Mouse (Mus musculus) neural tube, embryonic 13.5 days (tissue): Measurements from ENCODE around the gene Rnf44. TPM values are rescaled to one million over a fixed set of nuclear protein-coding genes. Genes with fewer than 3 reads are reported as not detected.

Experiments
- ATAC-seq: fragments of 200-750 bp; cut with Nextera tagmentation; 2 replicates; pipeline ENCODE4 v1.8.0; 2017; ENCODE audit warnings: low read depth, mild to moderate bottlenecking, moderate TSS enrichment, moderate library complexity
- H3K27ac ChIP-seq: fragments of 300-500 bp; sonication (generic); replicated peaks from 2 replicates; pipeline ENCODE4 v1.5.1; 2015; ENCODE audit warnings: moderate library complexity, mild to moderate bottlenecking, inconsistent platforms
- H3K27me3 ChIP-seq: fragments of 300-500 bp; sonication (generic); 2 replicates; pipeline ENCODE4 v1.6.1; 2015; ENCODE audit warnings: mild to moderate bottlenecking, inconsistent platforms
- H3K36me3 ChIP-seq: fragments of 300-500 bp; sonication (generic); 2 replicates; pipeline ENCODE4 v1.6.1; 2015; ENCODE audit warnings: mild to moderate bottlenecking, inconsistent platforms
- H3K4me1 ChIP-seq: fragments of 300-500 bp; sonication (generic); replicated peaks from 2 replicates; pipeline ENCODE4 v1.6.1; 2015; ENCODE audit warnings: inconsistent platforms
- H3K4me2 ChIP-seq: fragments of 300-500 bp; sonication (generic); 2 replicates; pipeline ENCODE4 v1.6.1; 2015; ENCODE audit warnings: inconsistent platforms, mild to moderate bottlenecking, moderate library complexity
- H3K4me3 ChIP-seq: fragments of 300-500 bp; sonication (generic); 2 replicates; pipeline ENCODE4 v1.5.1; 2015; ENCODE audit warnings: mild to moderate bottlenecking, inconsistent platforms
- H3K9ac ChIP-seq: fragments of 300-500 bp; sonication (generic); 2 replicates; pipeline ENCODE4 v1.6.1; 2015; ENCODE audit warnings: moderate library complexity, mild to moderate bottlenecking, inconsistent platforms
- H3K9me3 ChIP-seq: fragments of 300-500 bp; sonication (generic); 2 replicates; pipeline ENCODE4 v1.6.1; 2016; ENCODE audit warnings: inconsistent platforms
- whole genome bisulfite sequencing: fragments of 180-500 bp; shearing (Covaris S2); methylation state at CpG from one replicate; pipeline ENCODE4 v1.1.7; 2015; 5-methylcytosine and 5-hydroxymethylcytosine counted together
- polyA plus RNA-seq: library from polyadenylated mRNA; unstranded; fragments of >200 nt; fragmentation: Nextera tagmentation; extraction: Ambion mirVana; gene quantifications from 2 replicates; pipeline ENCODE4 v1.2.1, GENCODE M21; 2015

Gene Rnf44
- 84.2 and 92.9 TPM in 2 replicates for polyA plus RNA-seq

GRCm38 (mm10) chr13:54693558-54694347 is at the start of gene Rnf44:
Rnf44 (minus strand) TSS chr13:54693907.
- H3K4me2 ChIP-seq, result peak within 1 kb of the TSS; percentile 90
- WGBS, result under 1% methylated on average over 90 of the region's 92 CpGs
- H3K4me3 ChIP-seq, result peak within 1 kb of the TSS; percentile 69
- no peaks in the 10 kb centered on the region for H3K27me3 ChIP-seq
- H3K9ac ChIP-seq, result peak within 1 kb of the TSS; percentile 94
- H3K36me3 ChIP-seq, result no peaks in the 10 kb centered on the region
- peak; percentile 98 for ATAC-seq
- H3K4me1 ChIP-seq, result peaks cover 40% of the 10 kb centered on the region
- no peaks in the 10 kb centered on the region for H3K9me3 ChIP-seq
- peak within 1 kb of the TSS; percentile 93 for H3K27ac ChIP-seq

DNA sequence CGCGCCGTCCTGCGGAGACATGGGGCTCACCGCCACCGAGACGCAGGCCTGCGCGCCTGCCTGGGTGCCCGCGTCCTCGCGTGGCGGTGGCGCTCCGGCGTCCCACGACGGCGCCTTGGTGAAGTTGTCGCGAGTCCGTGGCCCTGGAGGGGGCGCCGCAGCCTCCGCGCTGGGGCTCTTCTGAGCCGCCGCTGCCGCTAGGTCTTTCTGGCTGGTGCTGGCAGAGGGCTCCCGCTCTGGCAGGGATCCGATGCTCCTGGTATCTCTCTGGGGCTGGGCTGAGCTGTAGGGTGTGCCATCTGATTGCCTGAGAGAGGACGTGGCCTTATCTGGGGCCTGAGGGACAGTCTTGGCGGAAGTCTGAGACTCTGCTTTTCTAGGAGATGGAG is 44.5 kb upstream of the Rnf44 start:
- Histone ChIP-seq H3K9ac (peak overlapping the region; percentile 45; the same call in 1 of the 2 replicates), H3K27ac (no peak overlapping the region), H3K4me2 (peak overlapping the region; percentile 48), H3K4me3 (peak overlapping the region; percentile 27), H3K4me1 (peaks cover 14% of the 10 kb centered on the region), H3K27me3 (peaks cover 50% of the 10 kb centered on the region), H3K36me3 (peaks cover 69% of the 10 kb centered on the region), H3K9me3 (no peaks in the 10 kb centered on the region)
- WGBS, result 4% methylated on average over 34 of the region's 34 CpGs
- ATAC-seq, result no peak

- Histone ChIP-seq H3K4me2 (peak overlapping the region; percentile 48), H3K9me3 (no peaks in the 10 kb centered on the region), H3K27ac (no peak overlapping the region), H3K27me3 (peaks cover 50% of the 10 kb centered on the region), H3K9ac (peak overlapping the region; percentile 45; the same call in 1 of the 2 replicates), H3K36me3 (peaks cover 69% of the 10 kb centered on the region), H3K4me3 (peak overlapping the region; percentile 27), H3K4me1 (peaks cover 14% of the 10 kb centered on the region)
- peak; percentile 64; the same call in 1 of the 2 replicates for ATAC-seq
- 2% methylated on average over 86 of the region's 87 CpGs for WGBS
Observed at GRCm38 (mm10) chr13:54737488-54738212, 43.9 kb upstream of the Rnf44 start.

DNA sequence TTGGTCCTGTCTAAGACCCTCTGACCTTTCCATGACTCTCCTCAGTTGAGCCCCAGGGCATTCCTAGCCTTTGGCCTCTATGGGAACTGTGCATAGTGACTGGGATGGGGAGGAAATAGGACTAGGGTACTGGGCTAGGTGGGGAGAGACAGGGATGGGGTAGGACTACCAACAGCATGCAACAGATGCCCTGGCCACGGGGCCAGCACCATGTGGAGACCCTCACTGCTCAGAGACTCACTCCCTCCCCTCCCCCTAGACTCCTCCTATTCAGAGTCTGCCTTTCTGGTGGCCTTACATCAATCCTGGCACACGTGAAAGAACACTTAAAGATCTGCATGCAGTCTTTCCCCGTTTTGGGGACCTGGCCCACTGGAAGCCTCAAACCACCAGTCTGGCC is 43.2 kb upstream of the Rnf44 start:
- Histone ChIP-seq H3K4me3 (no peak overlapping the region), H3K27ac (no peak overlapping the region), H3K9me3 (no peaks in the 10 kb centered on the region), H3K4me2 (peak overlapping the region; percentile 48; the same call in 1 of the 2 replicates), H3K9ac (no peak overlapping the region), H3K36me3 (peaks cover 69% of the 10 kb centered on the region), H3K4me1 (peaks cover 14% of the 10 kb centered on the region), H3K27me3 (peaks cover 50% of the 10 kb centered on the region)
- ATAC-seq, result no peak
- 28% methylated on average over 3 of the region's 3 CpGs for WGBS

GRCm38 (mm10) chr13:54726131-54726530 is 32.4 kb upstream of the Rnf44 start:
- H3K4me2 ChIP-seq, result no peak overlapping the region
- no peaks in the 10 kb centered on the region for H3K36me3 ChIP-seq
- peaks cover 3% of the 10 kb centered on the region; the same call in 1 of the 2 replicates for H3K9me3 ChIP-seq
- 61% methylated on average over 11 of the region's 11 CpGs for WGBS
- no peak for ATAC-seq
- H3K4me1 ChIP-seq, result peaks cover 9% of the 10 kb centered on the region
- no peak overlapping the region for H3K9ac ChIP-seq
- no peaks in the 10 kb centered on the region for H3K27me3 ChIP-seq
- no peak overlapping the region for H3K27ac ChIP-seq
- H3K4me3 ChIP-seq, result no peak overlapping the region

DNA sequence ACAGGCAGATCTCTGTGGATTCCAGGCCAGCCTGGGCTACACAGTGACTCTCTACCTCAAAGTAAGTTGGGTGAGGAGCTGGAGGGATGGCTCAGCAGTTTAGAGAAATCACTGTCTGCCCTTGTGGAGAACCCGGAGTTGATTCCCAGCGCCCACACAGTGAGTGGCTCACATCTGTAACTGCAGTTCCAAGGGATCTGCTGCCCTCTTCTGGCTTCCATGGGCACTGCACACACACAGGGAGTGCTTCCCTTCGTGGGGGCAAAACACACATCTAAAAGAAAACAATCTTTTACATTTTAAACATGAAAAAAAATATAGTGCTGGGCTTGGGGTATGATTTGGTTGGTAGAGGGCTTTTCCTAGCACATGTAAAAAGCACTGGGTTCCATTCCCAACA is 29.4 kb upstream of the Rnf44 start:
- WGBS, result 90% methylated on average over 3 of the region's 3 CpGs
- Histone ChIP-seq H3K36me3 (no peaks in the 10 kb centered on the region), H3K4me1 (peaks cover 10% of the 10 kb centered on the region), H3K27ac (no peak overlapping the region), H3K4me2 (no peak overlapping the region), H3K9me3 (peaks cover 3% of the 10 kb centered on the region; the same call in 1 of the 2 replicates), H3K9ac (no peak overlapping the region), H3K27me3 (no peaks in the 10 kb centered on the region), H3K4me3 (no peak overlapping the region)
- ATAC-seq, result no peak

GRCm38 (mm10) chr13:54716916-54717315 is 23.2 kb upstream of the Rnf44 start:
- peaks cover 9% of the 10 kb centered on the region; the same call in 1 of the 2 replicates for H3K27me3 ChIP-seq
- H3K36me3 ChIP-seq, result no peaks in the 10 kb centered on the region
- ATAC-seq, result peak; percentile 57; the same call in 1 of the 2 replicates
- no peak overlapping the region for H3K27ac ChIP-seq
- no peak overlapping the region for H3K4me2 ChIP-seq
- H3K9ac ChIP-seq, result no peak overlapping the region
- no peaks in the 10 kb centered on the region for H3K9me3 ChIP-seq
- H3K4me3 ChIP-seq, result no peak overlapping the region
- H3K4me1 ChIP-seq, result peaks cover 19% of the 10 kb centered on the region; the same call in 1 of the 2 replicates
- WGBS, result 2% methylated on average over 5 of the region's 5 CpGs

GRCm38 (mm10) chr13:54714996-54715395 is 21.3 kb upstream of the Rnf44 start:
- Histone ChIP-seq H3K9me3 (no peaks in the 10 kb centered on the region), H3K4me3 (no peak overlapping the region), H3K27ac (no peak overlapping the region), H3K4me1 (peaks cover 19% of the 10 kb centered on the region; the same call in 1 of the 2 replicates), H3K9ac (no peak overlapping the region), H3K36me3 (no peaks in the 10 kb centered on the region), H3K27me3 (peaks cover 9% of the 10 kb centered on the region; the same call in 1 of the 2 replicates), H3K4me2 (no peak overlapping the region)
- no peak for ATAC-seq
- WGBS, result 65% methylated on average over 10 of the region's 10 CpGs

DNA sequence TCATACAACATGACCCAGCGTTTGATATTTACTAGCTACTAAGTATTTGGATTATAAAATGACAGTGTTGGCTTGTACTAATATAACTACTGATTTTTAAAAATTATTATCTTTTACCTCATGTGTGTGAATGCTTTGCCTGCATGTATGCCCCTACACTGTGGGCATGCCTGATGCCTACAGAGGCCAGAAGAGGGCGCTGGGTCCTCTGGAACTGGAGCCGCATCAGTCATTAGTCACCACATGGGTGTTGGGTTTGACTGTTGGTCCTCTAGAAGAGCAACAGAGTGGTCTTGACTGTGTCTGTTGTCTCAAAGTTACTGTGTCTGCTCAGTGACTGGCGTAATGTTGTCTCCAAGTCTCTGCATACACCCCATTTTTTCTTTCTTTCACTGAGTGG is 20.7 kb upstream of the Rnf44 start:
- Histone ChIP-seq H3K4me1 (peaks cover 19% of the 10 kb centered on the region; the same call in 1 of the 2 replicates), H3K4me3 (no peak overlapping the region), H3K9ac (no peak overlapping the region), H3K4me2 (no peak overlapping the region), H3K36me3 (no peaks in the 10 kb centered on the region), H3K27me3 (peaks cover 9% of the 10 kb centered on the region; the same call in 1 of the 2 replicates), H3K9me3 (no peaks in the 10 kb centered on the region), H3K27ac (no peak overlapping the region)
- no peak for ATAC-seq
- 46% methylated on average over 4 of the region's 4 CpGs for WGBS

GRCm38 (mm10) chr13:54710866-54711265 is 17.2 kb upstream of the Rnf44 start:
- Histone ChIP-seq H3K4me1 (no peaks in the 10 kb centered on the region), H3K9me3 (no peaks in the 10 kb centered on the region), H3K9ac (no peak overlapping the region), H3K27me3 (peaks cover 1% of the 10 kb centered on the region; the same call in 1 of the 2 replicates), H3K27ac (no peak overlapping the region), H3K4me3 (no peak overlapping the region), H3K4me2 (no peak overlapping the region), H3K36me3 (no peaks in the 10 kb centered on the region)
- 79% methylated on average over 3 of the region's 3 CpGs for WGBS
- no peak for ATAC-seq

DNA sequence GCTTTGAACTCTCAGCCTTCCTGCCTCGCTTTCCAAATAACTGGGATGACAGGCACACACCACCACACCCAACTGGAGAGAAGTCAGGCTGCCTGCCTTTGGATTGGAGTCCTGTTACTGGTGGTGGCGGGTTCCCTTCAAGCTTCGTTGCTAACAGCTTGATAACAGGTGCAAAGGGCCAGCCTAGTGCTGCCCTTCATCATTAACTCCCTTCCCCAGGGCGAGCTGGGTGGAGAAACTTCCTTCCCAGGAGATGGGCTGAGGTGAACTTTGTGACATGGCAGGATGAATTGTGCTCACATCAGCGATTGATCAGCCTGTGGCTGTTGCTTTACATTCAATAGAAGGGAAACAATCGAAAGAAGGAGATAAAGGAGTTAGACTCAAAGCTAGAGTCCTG is 11.2 kb upstream of the Rnf44 start:
- no peak overlapping the region for H3K4me2 ChIP-seq
- H3K9ac ChIP-seq, result no peak overlapping the region
- H3K4me1 ChIP-seq, result no peaks in the 10 kb centered on the region
- no peak overlapping the region for H3K4me3 ChIP-seq
- H3K36me3 ChIP-seq, result no peaks in the 10 kb centered on the region
- H3K27me3 ChIP-seq, result no peaks in the 10 kb centered on the region
- ATAC-seq, result no peak
- H3K27ac ChIP-seq, result no peak overlapping the region
- H3K9me3 ChIP-seq, result no peaks in the 10 kb centered on the region
- WGBS, result 51% methylated on average over 6 of the region's 6 CpGs

GRCm38 (mm10) chr13:54702507-54702906 is 8.8 kb upstream of the Rnf44 start:
- H3K4me2 ChIP-seq, result no peak overlapping the region
- H3K36me3 ChIP-seq, result no peaks in the 10 kb centered on the region
- H3K4me1 ChIP-seq, result no peaks in the 10 kb centered on the region
- H3K9me3 ChIP-seq, result no peaks in the 10 kb centered on the region
- H3K4me3 ChIP-seq, result no peak overlapping the region
- no peak overlapping the region for H3K9ac ChIP-seq
- WGBS, result 74% methylated on average over 7 of the region's 7 CpGs
- no peaks in the 10 kb centered on the region for H3K27me3 ChIP-seq
- no peak overlapping the region for H3K27ac ChIP-seq
- ATAC-seq, result no peak
